In the genomic region with DNA sequence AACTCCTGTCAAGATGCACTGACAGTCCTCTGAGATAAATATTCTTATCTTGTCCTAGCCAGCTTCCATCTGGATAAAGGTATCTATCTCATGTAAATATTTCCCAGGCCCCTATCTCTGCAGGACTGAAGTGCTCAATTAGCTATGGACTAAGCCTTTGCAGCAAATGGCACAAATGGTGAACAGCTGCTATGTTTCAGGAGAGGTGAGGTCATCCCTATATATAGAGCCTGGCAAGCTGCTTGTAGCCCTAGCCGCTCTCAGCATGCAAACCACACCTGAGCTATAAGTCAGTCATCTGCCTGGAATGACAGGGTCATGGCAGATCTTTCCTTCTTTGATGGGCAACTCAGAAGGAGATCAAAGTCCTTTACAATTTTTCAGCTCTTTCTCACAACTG, we compare ENCODE assay signal across 8 mouse cellular contexts.
DNase-seq lines count a peak whose midpoint lies in the region; ATAC-seq and TF ChIP-seq lines count a peak whose summit lies in the region.

No protein-coding gene starts in this region.

- no peak overlapping the region for H3K27ac ChIP-seq in forebrain, embryonic 14.5 days (ENCODE audit: low read depth, low read length)
- H3K27ac ChIP-seq in forebrain, embryonic 15.5 days (replicated peaks): no peak overlapping the region
- peak overlapping the region in 1 of 2 experiments; percentile 62; a peak in 2 of 4 replicates for H3K27ac ChIP-seq in heart, embryonic 14.5 days (replicated peaks in 1 of 2; ENCODE audit: control insufficient read depth in 1 of 2, insufficient read depth in 1 of 2, low read depth in 2 of 2, low read length in 2 of 2)
- no peak overlapping the region for H3K27ac ChIP-seq in limb, embryonic 14.5 days (replicated peaks; ENCODE audit: low read depth, low read length)

- ATAC-seq in forebrain, embryonic 14.5 days: peak; percentile 48; the same call in 1 of the 2 replicates
- ATAC-seq in forebrain, embryonic 15.5 days (replicated peaks): no peak
- ATAC-seq in heart, embryonic 14.5 days (ENCODE audit: insufficient number of reproducible peaks, insufficient read depth, low FRiP score, low read depth): peak; percentile 81
- peak; percentile 87 for ATAC-seq in limb, embryonic 14.5 days (ENCODE audit: low FRiP score, low read depth)

- DNase-seq in forebrain, embryonic 14.5 days (ENCODE audit: low spot score): peak; percentile 41
- DNase-seq in cerebellum, adult 8-10 months: peak; percentile 80
- DNase-seq in limb, embryonic 14.5 days (ENCODE audit: low spot score): peak; percentile 89
- DNase-seq in spleen, postnatal 4 days (ENCODE audit: low spot score in 2 of 2): no peak
- DNase-seq in c-Kit-positive CD71-positive TER-119-positive erythroid progenitor cells, embryonic 14.5 days (ENCODE audit: low spot score): no peak
- no peak for DNase-seq in ovary, postnatal 36 days (ENCODE audit: low spot score)

- H3K9me3 ChIP-seq in forebrain, embryonic 14.5 days (replicated peaks; ENCODE audit: control insufficient read depth, low read length): no peaks in the 10 kb centered on the region
- H3K9me3 ChIP-seq in forebrain, embryonic 15.5 days: no peaks in the 10 kb centered on the region
- no peaks in the 10 kb centered on the region for H3K9me3 ChIP-seq in heart, embryonic 14.5 days (ENCODE audit: control insufficient read depth, low read length)
- no peaks in the 10 kb centered on the region for H3K9me3 ChIP-seq in limb, embryonic 14.5 days (ENCODE audit: control insufficient read depth, low read length)

- no peak overlapping the region for H3K4me3 ChIP-seq in forebrain, embryonic 14.5 days (ENCODE audit: low read depth, low read length)
- H3K4me3 ChIP-seq in forebrain, embryonic 15.5 days: no peak overlapping the region
- H3K4me3 ChIP-seq in heart, embryonic 14.5 days (ENCODE audit: control insufficient read depth in 1 of 2, insufficient read depth in 1 of 2, low read depth in 1 of 2, low read length in 2 of 2): no peak overlapping the region
- H3K4me3 ChIP-seq in limb, embryonic 14.5 days (replicated peaks; ENCODE audit: low read length): no peak overlapping the region

- 54% methylated on average over 1 of the region's 1 CpGs for WGBS in forebrain, embryonic 14.5 days
- 58% methylated on average over 1 of the region's 1 CpGs for WGBS in forebrain, embryonic 15.5 days
- 4% methylated on average over 1 of the region's 1 CpGs for WGBS in heart, embryonic 14.5 days
- 16% methylated on average over 1 of the region's 1 CpGs for WGBS in limb, embryonic 14.5 days

- H3K36me3 ChIP-seq in forebrain, embryonic 14.5 days (ENCODE audit: control insufficient read depth, insufficient read depth, low read length): no peaks in the 10 kb centered on the region
- H3K36me3 ChIP-seq in forebrain, embryonic 15.5 days: no peaks in the 10 kb centered on the region
- no peaks in the 10 kb centered on the region for H3K36me3 ChIP-seq in heart, embryonic 14.5 days (ENCODE audit: control insufficient read depth, insufficient read depth, low read length)
- no peaks in the 10 kb centered on the region for H3K36me3 ChIP-seq in limb, embryonic 14.5 days (ENCODE audit: control insufficient read depth, insufficient read depth, low read length)

- H3K9ac ChIP-seq in forebrain, embryonic 14.5 days (ENCODE audit: low read length): no peak overlapping the region
- H3K9ac ChIP-seq in forebrain, embryonic 15.5 days (replicated peaks): no peak overlapping the region
- H3K9ac ChIP-seq in heart, embryonic 14.5 days (ENCODE audit: low read length): peak overlapping the region; percentile 11; the same call in 1 of the 2 replicates
- H3K9ac ChIP-seq in limb, embryonic 14.5 days (ENCODE audit: low read depth, low read length, severe bottlenecking): no peak overlapping the region

- H3K4me1 ChIP-seq in forebrain, embryonic 14.5 days (ENCODE audit: control insufficient read depth, insufficient read depth, low read length): no peaks in the 10 kb centered on the region
- peaks cover 8% of the 10 kb centered on the region; the same call in 1 of the 2 replicates for H3K4me1 ChIP-seq in forebrain, embryonic 15.5 days
- peaks cover 0 to 10% of the 10 kb centered on the region in 2 experiments; a peak in 3 of 4 replicates for H3K4me1 ChIP-seq in heart, embryonic 14.5 days (ENCODE audit: control insufficient read depth in 2 of 2, insufficient read depth in 2 of 2, low read length in 2 of 2)
- peaks cover 6% of the 10 kb centered on the region; the same call in 1 of the 2 replicates for H3K4me1 ChIP-seq in limb, embryonic 14.5 days (ENCODE audit: control insufficient read depth, insufficient read depth, low read length)

- no peak overlapping the region for H3K4me2 ChIP-seq in forebrain, embryonic 14.5 days (ENCODE audit: low read length)
- H3K4me2 ChIP-seq in forebrain, embryonic 15.5 days (replicated peaks): no peak overlapping the region
- H3K4me2 ChIP-seq in heart, embryonic 14.5 days (ENCODE audit: low read length): no peak overlapping the region
- H3K4me2 ChIP-seq in limb, embryonic 14.5 days (replicated peaks; ENCODE audit: low read depth, low read length, severe bottlenecking): no peak overlapping the region

- H3K27me3 ChIP-seq in forebrain, embryonic 14.5 days (replicated peaks; ENCODE audit: control insufficient read depth, insufficient read depth, low read length): no peaks in the 10 kb centered on the region
- no peaks in the 10 kb centered on the region for H3K27me3 ChIP-seq in forebrain, embryonic 15.5 days
- H3K27me3 ChIP-seq in heart, embryonic 14.5 days (ENCODE audit: control insufficient read depth, insufficient read depth, low read length): no peaks in the 10 kb centered on the region
- H3K27me3 ChIP-seq in limb, embryonic 14.5 days (ENCODE audit: control insufficient read depth, insufficient read depth, low read length): no peaks in the 10 kb centered on the region

- no peak for TF ChIP-seq POLR2A in limb, embryonic 14.5 days (IDR thresholded peaks at IDR 0.05; ENCODE audit: borderline replicate concordance, extremely low read depth, insufficient read depth, insufficient read length)

Comparison
In these comparisons a context has a peak if more than half of its experiments do, and no peak if none do; other contexts are left out.
1. DNase-seq: peak in forebrain, embryonic 14.5 days (single experiment), cerebellum, adult 8-10 months (single experiment) and limb, embryonic 14.5 days (single experiment); none in spleen, postnatal 4 days (0 of 2), c-Kit-positive CD71-positive TER-119-positive erythroid progenitor cells, embryonic 14.5 days (single experiment) and ovary, postnatal 36 days (single experiment).